Mouse (Mus musculus): Measurements from ENCODE around the gene Gramd1b.

Gene Gramd1b

GRCm38 (mm10) chr9:40426282-40426964, 104.8 kb downstream of the Gramd1b start:
- ATAC-seq (ENCODE audit: low TSS enrichment): no peak

GRCm38 (mm10) chr9:40424874-40425273, 106.3 kb downstream of the Gramd1b start:
- ATAC-seq (ENCODE audit: low TSS enrichment): no peak

GRCm38 (mm10) chr9:40423427-40423867, 107.7 kb downstream of the Gramd1b start:
- no peak for ATAC-seq (ENCODE audit: low TSS enrichment)

- no peak for ATAC-seq (ENCODE audit: low TSS enrichment)
These were observed 108.7 kb downstream of the Gramd1b start for GRCm38 (mm10) chr9:40422368-40423057.

GRCm38 (mm10) chr9:40420652-40421335, 110.4 kb downstream of the Gramd1b start:
- no peak for ATAC-seq (ENCODE audit: low TSS enrichment)

GRCm38 (mm10) chr9:40418803-40419202, 112.4 kb downstream of the Gramd1b start:
- ATAC-seq (ENCODE audit: low TSS enrichment): no peak

GRCm38 (mm10) chr9:40416150-40416549, 115.0 kb downstream of the Gramd1b start:
- ATAC-seq (ENCODE audit: low TSS enrichment): no peak

GRCm38 (mm10) chr9:40414904-40415766, 116.0 kb downstream of the Gramd1b start:
- ATAC-seq (ENCODE audit: low TSS enrichment): peak; percentile 78

- ATAC-seq (ENCODE audit: low TSS enrichment): peak; percentile 68
These were observed 116.7 kb downstream of the Gramd1b start for GRCm38 (mm10) chr9:40414498-40414903.

- ATAC-seq (ENCODE audit: low TSS enrichment): no peak
These were observed 117.6 kb downstream of the Gramd1b start for GRCm38 (mm10) chr9:40413601-40414000.

GRCm38 (mm10) chr9:40412931-40413330, 118.3 kb downstream of the Gramd1b start:
- no peak for ATAC-seq (ENCODE audit: low TSS enrichment)

GRCm38 (mm10) chr9:40412246-40412645, 118.9 kb downstream of the Gramd1b start:
- no peak for ATAC-seq (ENCODE audit: low TSS enrichment)

GRCm38 (mm10) chr9:40410895-40411294, 120.3 kb downstream of the Gramd1b start:
- ATAC-seq (ENCODE audit: low TSS enrichment): no peak

GRCm38 (mm10) chr9:40409071-40409470, 122.1 kb downstream of the Gramd1b start:
- no peak for ATAC-seq (ENCODE audit: low TSS enrichment)

- no peak for ATAC-seq (ENCODE audit: low TSS enrichment)
These were observed 122.8 kb downstream of the Gramd1b start for GRCm38 (mm10) chr9:40408415-40408814.

- ATAC-seq (ENCODE audit: low TSS enrichment): no peak
These were observed 123.3 kb downstream of the Gramd1b start for GRCm38 (mm10) chr9:40407876-40408275.

- no peak for ATAC-seq (ENCODE audit: low TSS enrichment)
These were observed 125.4 kb downstream of the Gramd1b start for GRCm38 (mm10) chr9:40405804-40406203.

- no peak for ATAC-seq (ENCODE audit: low TSS enrichment)
These were observed 125.9 kb downstream of the Gramd1b start for GRCm38 (mm10) chr9:40405263-40405662.

- ATAC-seq (ENCODE audit: low TSS enrichment): peak; percentile 81
These were observed 126.5 kb downstream of the Gramd1b start for GRCm38 (mm10) chr9:40404637-40405036.

- peak; percentile 65 for ATAC-seq (ENCODE audit: low TSS enrichment)
These were observed 127.4 kb downstream of the Gramd1b start for GRCm38 (mm10) chr9:40403750-40404149.

GRCm38 (mm10) chr9:40401818-40402217, 129.4 kb downstream of the Gramd1b start:
- ATAC-seq (ENCODE audit: low TSS enrichment): no peak

GRCm38 (mm10) chr9:40400854-40401253, 130.3 kb downstream of the Gramd1b start:
- no peak for ATAC-seq (ENCODE audit: low TSS enrichment)
